Mouse (Mus musculus) thymus, adult 2 months (tissue): ENCODE measurements at regions not wholly inside any gene's neighbourhood (a gene's known extent, or its start where the extent isn't known, plus 50 kb on each side); places are given as distances from the start of the nearest gene placed in this dataset.

ENCODE experiments used
- CTCF ChIP-seq: fragments of 200-500 bp; IDR thresholded peaks from 2 replicates; pipeline ENCODE4 v1.5.1; 2012; ENCODE audit warnings: mild to moderate bottlenecking, control low read depth, low read length, moderate library complexity, borderline replicate concordance; ENCODE audit not compliant: control insufficient read depth, poor library complexity, insufficient read depth; ENCODE audit errors: extremely low read depth
- POLR2A ChIP-seq: fragments of 200-500 bp; IDR thresholded peaks from 2 replicates; pipeline ENCODE4 v1.6.1; 2012; ENCODE audit warnings: mild to moderate bottlenecking, low read length, control low read depth, moderate library complexity; ENCODE audit not compliant: control insufficient read depth, poor library complexity, insufficient read depth; ENCODE audit errors: extremely low read depth

GRCm38 (mm10) chr11:84706692-84707091 lies 112.6 kb downstream of the Mrm1 start:
- TF ChIP-seq CTCF (no peak), POLR2A (no peak)
